Mouse (Mus musculus) limb, embryonic 12.5 days (tissue): ENCODE results near the gene Itpr1. TPM values are rescaled to one million over a fixed set of nuclear protein-coding genes. Genes with fewer than 3 reads are reported as not detected.

Experiments
- ATAC-seq: fragments of 200-750 bp; cut with Nextera tagmentation; 2 replicates; pipeline ENCODE4 v1.8.0; 2017; ENCODE audit warnings: low read depth, moderate TSS enrichment; ENCODE audit not compliant: insufficient number of reproducible peaks, insufficient read depth, low FRiP score, low TSS enrichment
- H3K27ac ChIP-seq: fragments of 300-500 bp; sonication (generic); 2 replicates; pipeline ENCODE4 v1.5.1; 2016; ENCODE audit warnings: mild to moderate bottlenecking, moderate library complexity
- H3K27me3 ChIP-seq: fragments of 300-500 bp; sonication (generic); 2 replicates; pipeline ENCODE4 v1.6.1; 2016; ENCODE audit warnings: mild to moderate bottlenecking, moderate library complexity
- H3K36me3 ChIP-seq: fragments of 300-500 bp; sonication (generic); 2 replicates; pipeline ENCODE4 v1.6.1; 2016; ENCODE audit warnings: mild to moderate bottlenecking, moderate library complexity
- H3K4me1 ChIP-seq: fragments of 300-500 bp; sonication (generic); replicated peaks from 2 replicates; pipeline ENCODE4 v1.6.1; 2016
- H3K4me2 ChIP-seq: fragments of 300-500 bp; sonication (generic); 2 replicates; pipeline ENCODE4 v1.6.1; 2016; ENCODE audit warnings: mild to moderate bottlenecking, moderate library complexity
- H3K4me3 ChIP-seq: fragments of 300-500 bp; sonication (generic); replicated peaks from 2 replicates; pipeline ENCODE4 v1.5.1; 2016; ENCODE audit warnings: mild to moderate bottlenecking
- H3K9ac ChIP-seq: fragments of 300-500 bp; sonication (generic); replicated peaks from 2 replicates; pipeline ENCODE4 v1.6.1; 2016; ENCODE audit warnings: mild to moderate bottlenecking, moderate library complexity
- H3K9me3 ChIP-seq: fragments of 300-500 bp; sonication (generic); 2 replicates; pipeline ENCODE4 v1.6.1; 2016; ENCODE audit warnings: mild to moderate bottlenecking, moderate library complexity
- WGBS: fragments of 180-500 bp; shearing (Covaris S2); methylation state at CpG from one replicate; pipeline ENCODE4 v1.1.7; 2016; 5-methylcytosine and 5-hydroxymethylcytosine counted together
- polyA plus RNA-seq: library from polyadenylated mRNA; unstranded; fragments of >200 nt; fragmentation: Nextera tagmentation; extraction: Ambion mirVana; gene quantifications from 2 replicates; pipeline ENCODE4 v1.2.1, GENCODE M21; 2016

Itpr1 gene
- polyA plus RNA-seq, 1 experiment from 2014 or later, result 10.4 TPM

GRCm38 (mm10) chr6:108230608-108231007, 17.7 kb downstream of the Itpr1 start:
- H3K36me3 ChIP-seq, result no peaks in the 10 kb centered on the region
- H3K9me3 ChIP-seq, result no peaks in the 10 kb centered on the region
- H3K27me3 ChIP-seq, result no peaks in the 10 kb centered on the region
- 91% methylated on average over 3 of the region's 3 CpGs for WGBS
- no peak overlapping the region for H3K4me2 ChIP-seq
- ATAC-seq, result no peak
- no peak overlapping the region for H3K27ac ChIP-seq
- no peak overlapping the region for H3K4me3 ChIP-seq
- H3K9ac ChIP-seq, result no peak overlapping the region
- H3K4me1 ChIP-seq, result peaks cover 46% of the 10 kb centered on the region

GRCm38 (mm10) chr6:108231892-108232710, 19.2 kb downstream of the Itpr1 start:
- Histone ChIP-seq H3K9me3 (no peaks in the 10 kb centered on the region), H3K36me3 (no peaks in the 10 kb centered on the region), H3K4me1 (peaks cover 52% of the 10 kb centered on the region), H3K27ac (no peak overlapping the region), H3K4me3 (no peak overlapping the region), H3K27me3 (no peaks in the 10 kb centered on the region), H3K4me2 (no peak overlapping the region), H3K9ac (no peak overlapping the region)
- 71% methylated on average over 11 of the region's 11 CpGs for WGBS
- 0 out of 2 replicates have a peak, but pooled peaks have one; percentile 16 for ATAC-seq

DNA sequence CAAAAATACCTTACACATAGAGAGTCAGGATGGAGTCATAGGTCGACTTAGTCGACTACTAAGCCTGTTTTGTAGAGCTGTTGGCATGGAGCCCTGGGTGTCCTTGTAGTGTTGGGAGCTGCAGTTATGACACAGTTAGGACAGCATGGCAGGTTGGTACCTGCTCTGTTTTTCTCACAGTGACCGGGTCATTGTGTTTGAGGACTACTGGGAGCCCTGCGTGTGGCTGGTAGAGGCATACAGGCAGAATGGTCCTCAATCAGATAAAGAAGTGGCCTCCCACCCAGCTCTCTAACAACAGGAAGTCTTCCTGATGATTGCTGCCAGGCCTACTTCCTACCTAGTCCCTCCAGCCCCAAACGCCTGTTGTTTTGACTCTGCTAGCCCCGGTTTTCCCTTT, 20.2 kb downstream of the Itpr1 start:
- no peaks in the 10 kb centered on the region for H3K9me3 ChIP-seq
- no peak for ATAC-seq
- H3K9ac ChIP-seq, result no peak overlapping the region
- no peaks in the 10 kb centered on the region for H3K36me3 ChIP-seq
- 31% methylated on average over 6 of the region's 6 CpGs for WGBS
- peaks cover 60% of the 10 kb centered on the region for H3K4me1 ChIP-seq
- no peak overlapping the region for H3K4me2 ChIP-seq
- H3K4me3 ChIP-seq, result no peak overlapping the region
- no peaks in the 10 kb centered on the region for H3K27me3 ChIP-seq
- no peak overlapping the region for H3K27ac ChIP-seq

DNA sequence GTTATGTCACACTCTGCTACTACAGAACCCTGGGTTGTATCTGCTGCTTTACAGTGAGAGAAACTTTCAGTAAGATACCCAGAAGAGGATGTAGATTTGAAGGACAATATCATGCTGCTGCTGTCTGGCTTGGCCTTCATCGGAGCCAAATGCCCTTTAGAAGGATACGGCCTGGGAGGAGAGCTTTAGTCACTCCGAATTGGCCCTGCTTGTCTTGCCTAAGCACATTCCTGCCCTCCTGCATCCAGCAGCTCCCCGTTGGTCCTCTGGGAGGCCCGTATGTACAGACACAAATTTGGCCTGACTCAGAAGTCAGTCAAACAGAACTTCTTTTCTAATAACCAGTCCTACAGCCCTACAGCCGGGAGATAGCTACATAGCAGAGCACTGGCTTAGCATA, 21.6 kb downstream of the Itpr1 start:
- Histone ChIP-seq H3K4me1 (peaks cover 70% of the 10 kb centered on the region), H3K36me3 (no peaks in the 10 kb centered on the region), H3K9ac (no peak overlapping the region), H3K27ac (0 out of 2 replicates have a peak overlapping the region, but pooled peaks have one; percentile 17), H3K4me3 (no peak overlapping the region), H3K9me3 (no peaks in the 10 kb centered on the region), H3K27me3 (no peaks in the 10 kb centered on the region), H3K4me2 (no peak overlapping the region)
- WGBS, result 76% methylated on average over 6 of the region's 6 CpGs
- no peak for ATAC-seq

- Histone ChIP-seq H3K4me3 (no peak overlapping the region), H3K4me1 (peaks cover 77% of the 10 kb centered on the region), H3K36me3 (no peaks in the 10 kb centered on the region), H3K9ac (no peak overlapping the region), H3K27ac (peak overlapping the region; percentile 68), H3K27me3 (no peaks in the 10 kb centered on the region), H3K9me3 (no peaks in the 10 kb centered on the region), H3K4me2 (peak overlapping the region; percentile 35)
- 10% methylated on average over 13 of the region's 13 CpGs for WGBS
- no peak for ATAC-seq
These were observed 22.8 kb downstream of the Itpr1 start for GRCm38 (mm10) chr6:108235680-108236123.

DNA sequence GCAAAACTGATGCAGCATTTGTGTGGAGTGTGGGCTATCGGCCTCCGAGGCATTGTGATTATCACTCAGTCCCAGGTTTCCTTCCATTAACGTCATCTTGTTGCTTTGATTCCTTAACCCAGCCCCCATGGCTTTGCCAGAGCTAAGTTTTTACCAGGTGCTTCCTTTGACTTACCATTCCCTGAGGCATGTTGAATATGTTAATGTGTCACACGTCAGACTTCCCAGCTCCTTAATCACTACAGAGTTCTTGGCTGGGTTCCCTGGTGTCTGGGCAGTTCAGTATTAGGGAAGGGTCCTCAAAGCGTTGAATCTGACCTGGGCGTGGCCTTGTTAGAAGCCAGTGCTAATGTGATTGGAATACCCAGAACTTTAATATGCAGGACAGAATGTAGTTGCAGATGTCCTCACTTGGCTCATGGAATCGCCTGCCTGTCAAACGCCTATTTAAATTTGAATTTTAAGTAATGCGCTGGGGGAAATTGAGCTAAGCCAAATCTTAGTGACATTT, 23.6 kb downstream of the Itpr1 start:
- 38% methylated on average over 9 of the region's 9 CpGs for WGBS
- Histone ChIP-seq H3K9ac (no peak overlapping the region), H3K36me3 (no peaks in the 10 kb centered on the region), H3K4me1 (peaks cover 80% of the 10 kb centered on the region), H3K27ac (peak overlapping the region; percentile 68), H3K27me3 (no peaks in the 10 kb centered on the region), H3K4me3 (no peak overlapping the region), H3K9me3 (no peaks in the 10 kb centered on the region), H3K4me2 (peak overlapping the region; percentile 35)
- ATAC-seq, result peak; percentile 41; the same call in 1 of the 2 replicates

DNA sequence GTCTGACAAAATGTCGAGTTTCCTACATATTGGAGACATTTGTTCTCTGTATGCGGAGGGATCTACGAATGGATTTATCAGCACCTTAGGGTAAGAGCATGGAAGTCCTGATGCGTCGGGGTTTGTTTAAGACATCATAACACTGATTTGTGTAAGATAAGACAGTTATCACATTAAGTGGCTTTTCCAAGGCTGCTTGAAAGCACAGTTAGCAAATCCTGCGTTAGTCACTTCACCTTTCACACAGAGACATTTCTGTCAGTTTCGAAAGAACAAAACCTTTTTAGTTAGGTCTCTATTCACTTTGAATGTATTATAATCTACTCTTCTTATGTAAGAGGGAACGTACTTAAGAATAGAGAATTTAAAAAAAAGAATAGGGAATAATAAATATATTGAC, 24.1 kb downstream of the Itpr1 start:
- Histone ChIP-seq H3K4me2 (no peak overlapping the region), H3K27me3 (no peaks in the 10 kb centered on the region), H3K36me3 (no peaks in the 10 kb centered on the region), H3K4me1 (peaks cover 76% of the 10 kb centered on the region), H3K27ac (no peak overlapping the region), H3K4me3 (no peak overlapping the region), H3K9ac (no peak overlapping the region), H3K9me3 (no peaks in the 10 kb centered on the region)
- no peak for ATAC-seq
- 79% methylated on average over 8 of the region's 8 CpGs for WGBS

DNA sequence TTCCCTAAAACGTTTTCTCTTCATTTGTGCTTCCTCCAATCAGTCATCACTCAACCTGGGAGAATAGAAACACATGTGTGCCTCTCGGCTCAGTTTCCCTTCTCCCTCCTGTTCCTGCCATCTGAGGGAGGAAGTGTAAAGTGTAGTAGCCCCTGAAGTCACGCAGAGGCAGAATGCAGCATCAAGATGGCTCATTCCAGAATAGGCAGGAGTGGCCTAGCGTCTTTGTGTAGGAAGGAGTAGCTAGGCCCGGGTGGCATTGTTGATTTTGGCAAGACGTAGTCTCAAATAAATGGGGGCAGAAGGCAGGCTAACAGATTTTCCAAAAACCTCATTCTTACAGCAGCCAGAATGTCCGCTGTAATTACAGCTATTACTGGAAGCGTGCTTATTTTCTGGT, 24.7 kb downstream of the Itpr1 start:
- Histone ChIP-seq H3K4me2 (no peak overlapping the region), H3K27me3 (no peaks in the 10 kb centered on the region), H3K36me3 (no peaks in the 10 kb centered on the region), H3K4me1 (peaks cover 70% of the 10 kb centered on the region), H3K9me3 (no peaks in the 10 kb centered on the region), H3K4me3 (no peak overlapping the region), H3K9ac (no peak overlapping the region), H3K27ac (no peak overlapping the region)
- no peak for ATAC-seq
- WGBS, result 40% methylated on average over 8 of the region's 8 CpGs

- Histone ChIP-seq H3K4me1 (peaks cover 66% of the 10 kb centered on the region), H3K4me3 (no peak overlapping the region), H3K27ac (no peak overlapping the region), H3K9me3 (no peaks in the 10 kb centered on the region), H3K9ac (no peak overlapping the region), H3K36me3 (no peaks in the 10 kb centered on the region), H3K4me2 (no peak overlapping the region), H3K27me3 (no peaks in the 10 kb centered on the region)
- no peak for ATAC-seq
- WGBS, result 59% methylated on average over 4 of the region's 4 CpGs
These were observed 25.1 kb downstream of the Itpr1 start for GRCm38 (mm10) chr6:108238011-108238410.

DNA sequence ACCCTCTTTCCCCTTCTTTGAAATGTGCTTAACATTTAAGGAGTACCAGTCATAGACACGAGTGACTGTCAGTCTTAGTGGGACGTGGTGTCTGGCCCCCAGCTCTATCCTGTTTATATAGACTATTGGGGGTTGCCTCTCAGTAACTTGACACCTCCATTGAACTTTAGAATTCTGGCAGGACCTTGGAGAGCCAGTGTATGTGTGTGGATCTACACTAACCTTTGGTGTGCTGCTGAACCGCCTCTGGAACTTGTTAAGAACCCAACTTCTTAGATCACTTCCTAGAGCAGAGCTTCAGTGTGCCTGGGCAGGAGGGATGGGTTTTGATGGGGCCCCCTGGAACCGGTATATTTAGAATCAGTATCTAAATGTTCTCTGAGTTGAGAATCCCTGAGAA, 26.2 kb downstream of the Itpr1 start:
- no peak overlapping the region for H3K4me3 ChIP-seq
- 6% methylated on average over 4 of the region's 4 CpGs for WGBS
- no peak overlapping the region for H3K4me2 ChIP-seq
- no peak overlapping the region for H3K9ac ChIP-seq
- H3K27me3 ChIP-seq, result no peaks in the 10 kb centered on the region
- no peaks in the 10 kb centered on the region for H3K36me3 ChIP-seq
- H3K4me1 ChIP-seq, result peaks cover 60% of the 10 kb centered on the region
- no peak for ATAC-seq
- H3K27ac ChIP-seq, result no peak overlapping the region
- no peaks in the 10 kb centered on the region for H3K9me3 ChIP-seq

GRCm38 (mm10) chr6:108240004-108240403, 27.1 kb downstream of the Itpr1 start:
- WGBS, result 84% methylated on average over 1 of the region's 1 CpGs
- ATAC-seq, result no peak
- no peak overlapping the region for H3K27ac ChIP-seq
- no peaks in the 10 kb centered on the region for H3K9me3 ChIP-seq
- H3K9ac ChIP-seq, result no peak overlapping the region
- no peaks in the 10 kb centered on the region for H3K27me3 ChIP-seq
- H3K36me3 ChIP-seq, result no peaks in the 10 kb centered on the region
- peaks cover 52% of the 10 kb centered on the region for H3K4me1 ChIP-seq
- H3K4me2 ChIP-seq, result no peak overlapping the region
- H3K4me3 ChIP-seq, result no peak overlapping the region
